Mouse (Mus musculus): ENCODE measurements around the gene Fam169a. TPM values are rescaled to one million over a fixed set of nuclear protein-coding genes. Genes with fewer than 3 reads are reported as not detected.

Fam169a gene
- under 1 TPM in 1 of 2 experiments, not detected in 1; 0.11 TPM for total RNA-seq (2023)

DNA sequence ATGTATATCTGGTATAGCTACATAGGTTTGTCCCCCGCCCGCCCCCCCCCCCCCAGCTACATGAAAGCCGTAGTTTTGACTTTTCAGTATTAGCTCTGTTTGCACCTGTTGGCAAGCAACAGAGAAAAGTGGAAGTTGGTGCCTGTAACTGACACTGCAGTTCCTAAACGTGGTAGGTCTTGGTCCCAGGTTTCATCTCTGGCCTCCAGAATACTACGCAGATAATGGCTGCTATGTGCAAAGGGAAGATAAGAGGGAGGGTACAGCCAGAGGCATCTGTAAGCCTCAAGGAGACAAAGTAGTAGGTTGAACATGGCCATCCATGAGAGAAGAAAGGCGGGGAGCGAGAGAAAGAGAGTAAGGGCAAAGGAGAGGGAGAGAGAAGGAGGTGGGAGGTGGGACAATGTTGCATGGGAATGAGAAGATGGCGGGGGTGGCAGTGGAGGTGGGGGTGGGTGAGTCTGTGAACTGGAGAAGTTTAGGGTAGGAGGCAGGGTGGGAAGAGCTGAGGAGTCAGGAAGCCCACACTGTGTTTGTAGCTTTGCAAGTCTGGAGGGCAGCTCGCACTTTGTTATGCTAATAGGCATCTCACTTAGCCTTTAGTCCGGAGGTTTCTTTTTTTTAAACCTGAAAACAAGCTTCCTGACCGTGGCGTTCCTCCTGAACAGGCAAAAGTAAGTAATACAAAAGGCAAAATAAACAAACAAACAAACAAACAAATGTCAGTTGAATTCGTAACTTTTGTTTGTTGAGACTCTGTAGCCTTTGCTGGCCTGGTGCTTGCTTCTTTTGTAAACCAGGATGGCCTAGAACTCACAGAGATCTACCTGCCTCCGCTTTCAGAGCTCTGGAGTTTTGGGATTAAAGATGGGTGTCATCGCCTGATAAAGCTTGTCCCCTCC, at the start of gene Fam169a:
Gene Fam169a, plus strand, starts transcription at position 638 of the 902 bp plus-strand sequence.

DNA sequence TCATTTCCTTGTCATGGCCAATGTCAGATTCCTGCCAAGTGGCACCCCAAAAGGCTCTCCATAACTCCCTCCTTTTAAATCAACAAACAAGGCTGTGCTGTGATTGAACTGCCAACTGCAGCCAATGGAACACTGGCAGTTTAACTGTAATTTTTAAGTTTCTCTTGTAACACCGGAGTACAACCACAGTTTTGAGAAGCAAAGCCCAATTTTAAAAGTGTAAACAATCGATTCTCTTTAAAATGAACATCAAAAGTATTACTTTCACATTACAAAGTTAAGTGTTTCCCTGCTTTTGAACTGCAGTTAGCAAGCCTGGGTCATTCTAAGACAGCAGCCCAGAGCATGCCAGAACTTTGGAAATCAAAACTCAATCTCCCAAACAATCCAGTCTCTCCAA, 32.8 kb upstream of the Fam169a start, which contains the start of gene 1700029F12Rik:
Gene 1700029F12Rik, minus strand, starts transcription at position 101 of the 400 bp plus-strand sequence.

DNA sequence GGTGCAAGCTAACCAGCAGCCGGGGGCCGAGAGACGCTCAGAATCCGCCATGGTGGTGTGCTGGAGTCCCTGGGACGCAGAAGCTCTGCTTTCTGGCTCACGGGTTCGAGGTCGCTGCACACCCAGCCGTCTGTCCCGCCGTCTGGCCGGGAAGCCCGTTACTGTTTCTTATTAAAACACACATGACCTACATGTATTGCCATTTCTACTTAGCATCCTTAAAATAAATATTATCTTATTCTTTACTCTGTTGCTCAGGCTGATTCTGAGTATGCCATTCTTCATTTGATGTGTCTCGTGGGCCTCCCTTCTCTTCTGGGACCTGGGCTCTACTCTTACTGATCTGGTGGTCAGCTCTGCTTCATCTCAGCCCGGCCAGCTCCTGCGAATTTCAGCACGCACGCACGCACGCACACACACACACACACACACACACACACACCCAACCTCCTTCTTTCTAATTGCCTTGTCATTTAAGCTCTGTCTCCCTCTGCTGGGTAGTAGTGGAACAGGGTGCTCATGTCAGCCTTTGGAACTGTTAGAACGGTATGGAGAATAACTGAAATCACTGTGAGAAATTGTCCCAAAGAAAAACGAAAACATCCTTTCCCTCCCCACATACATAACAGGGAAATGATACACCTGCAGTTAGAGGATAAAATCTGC, 32.2 kb downstream of the Fam169a start, which contains the start of gene Gm6169:
Gene Gm6169, minus strand, starts transcription at position 51 of the 666 bp plus-strand sequence.

GRCm38 (mm10) chr13:97137466-97138400, 70.6 kb downstream of the Fam169a start, which contains the start of the genes Gfm2 and Nsa2:
TSS of gene Gfm2 (plus strand) at chr13:97137937.
TSS of gene Nsa2 (minus strand) at chr13:97137937.

Other genes starting within 250 kb of the Fam169a start
- not detected for gene Gcnt4, start 142.6 kb upstream of the Fam169a start, total RNA-seq (2023)
- gene 1700029F12Rik, start 32.9 kb upstream of the Fam169a start, total RNA-seq (2023): not detected
- 100 to 1,000 TPM in 1 of 2 experiments, 1 to 10 TPM in 1; 3.5 to 132 TPM for gene Gm6169, start 32.0 kb downstream of the Fam169a start, total RNA-seq (2023)
- 10 to 100 TPM; 15.2 to 16.2 TPM for gene Gfm2, start 70.7 kb downstream of the Fam169a start, total RNA-seq (2023)
- 10 to 100 TPM; 52.6 to 59.1 TPM for gene Nsa2, start 70.7 kb downstream of the Fam169a start, total RNA-seq (2023)
- gene Hexb, start 131.1 kb downstream of the Fam169a start, total RNA-seq (2023): 10 to 100 TPM; 58.6 to 61.4 TPM
- 1 to 10 TPM; 2.0 to 2.1 TPM for gene Enc1, start 173.8 kb downstream of the Fam169a start, total RNA-seq (2023)